Mouse (Mus musculus) thymus, postnatal 14 days (tissue): ENCODE measurements around the gene Btk.

Source experiments
- DNase-seq: peaks from one replicate; pipeline ENCODE4 v3.0.0; 2021

The Btk gene

GRCm38 (mm10) chrX:134580528-134581305 lies 2.7 kb downstream of the Btk start:
- no peak for DNase-seq

- DNase-seq, result no peak
These were observed 5.5 kb downstream of the Btk start for GRCm38 (mm10) chrX:134577896-134578295.

GRCm38 (mm10) chrX:134566536-134567222 lies 16.7 kb downstream of the Btk start:
- peak; percentile 25 for DNase-seq

DNA sequence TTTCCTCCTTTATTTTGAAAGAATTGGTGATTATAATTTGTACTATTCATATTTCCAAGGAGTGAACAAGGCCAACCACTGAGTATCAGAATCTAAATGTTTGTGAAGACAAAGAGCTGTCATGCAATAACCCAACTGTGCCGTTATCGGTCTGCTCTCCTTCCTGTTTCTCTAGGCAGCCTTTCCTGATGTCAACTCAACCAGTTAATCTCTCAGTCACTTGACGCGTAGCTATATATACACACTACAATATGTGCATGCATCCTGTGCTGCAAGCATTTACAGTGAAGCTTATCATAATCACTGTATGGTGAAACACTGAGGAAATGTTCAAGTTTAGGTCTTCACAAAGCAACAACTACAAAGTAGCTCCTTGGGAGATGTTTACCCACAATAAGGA lies 19.0 kb downstream of the Btk start:
- DNase-seq, result no peak

- DNase-seq, result no peak
These were observed 28.9 kb downstream of the Btk start for GRCm38 (mm10) chrX:134554425-134554824.

DNA sequence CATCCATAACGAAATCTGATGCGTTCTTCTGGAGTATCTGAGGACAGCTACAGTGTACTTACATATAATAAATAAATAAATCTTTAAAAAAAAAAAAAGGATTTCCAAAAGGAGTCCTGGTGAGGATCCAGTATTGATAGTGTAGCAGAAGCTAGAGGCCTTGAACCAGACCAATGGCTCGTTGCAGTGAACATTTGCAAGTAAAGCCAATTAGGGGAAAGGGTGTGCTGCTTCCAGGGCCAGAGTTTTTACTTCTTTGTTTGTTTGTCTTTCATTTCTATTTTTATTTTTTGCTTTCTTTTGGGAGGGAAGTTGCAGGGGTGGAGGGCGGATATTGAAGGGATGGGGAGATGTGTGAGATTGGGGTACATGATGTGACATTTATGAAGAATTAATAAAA lies 30.0 kb downstream of the Btk start:
- no peak for DNase-seq

- DNase-seq, result peak; percentile 16
These were observed 32.5 kb downstream of the Btk start for GRCm38 (mm10) chrX:134550903-134551302.

- no peak for DNase-seq
These were observed 36.0 kb downstream of the Btk start for GRCm38 (mm10) chrX:134547330-134547729.

DNA sequence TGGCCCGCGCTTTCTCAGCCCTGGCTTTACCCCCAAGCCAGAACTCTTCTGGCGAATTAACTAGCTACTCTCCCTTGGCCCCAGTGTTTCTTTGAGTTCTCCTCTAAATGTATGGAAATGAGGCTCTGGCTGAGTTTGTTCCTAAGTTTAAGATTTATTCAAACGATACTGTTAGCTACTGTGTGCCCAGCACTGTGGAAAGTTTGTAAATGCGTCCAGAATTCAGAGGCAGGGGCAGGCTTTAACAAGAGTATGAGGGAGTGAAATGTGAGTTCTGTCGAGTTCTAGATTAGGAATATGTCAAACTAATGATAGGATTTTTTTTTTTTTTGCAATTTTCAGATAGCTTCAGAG lies 41.4 kb downstream of the Btk start:
- no peak for DNase-seq

DNA sequence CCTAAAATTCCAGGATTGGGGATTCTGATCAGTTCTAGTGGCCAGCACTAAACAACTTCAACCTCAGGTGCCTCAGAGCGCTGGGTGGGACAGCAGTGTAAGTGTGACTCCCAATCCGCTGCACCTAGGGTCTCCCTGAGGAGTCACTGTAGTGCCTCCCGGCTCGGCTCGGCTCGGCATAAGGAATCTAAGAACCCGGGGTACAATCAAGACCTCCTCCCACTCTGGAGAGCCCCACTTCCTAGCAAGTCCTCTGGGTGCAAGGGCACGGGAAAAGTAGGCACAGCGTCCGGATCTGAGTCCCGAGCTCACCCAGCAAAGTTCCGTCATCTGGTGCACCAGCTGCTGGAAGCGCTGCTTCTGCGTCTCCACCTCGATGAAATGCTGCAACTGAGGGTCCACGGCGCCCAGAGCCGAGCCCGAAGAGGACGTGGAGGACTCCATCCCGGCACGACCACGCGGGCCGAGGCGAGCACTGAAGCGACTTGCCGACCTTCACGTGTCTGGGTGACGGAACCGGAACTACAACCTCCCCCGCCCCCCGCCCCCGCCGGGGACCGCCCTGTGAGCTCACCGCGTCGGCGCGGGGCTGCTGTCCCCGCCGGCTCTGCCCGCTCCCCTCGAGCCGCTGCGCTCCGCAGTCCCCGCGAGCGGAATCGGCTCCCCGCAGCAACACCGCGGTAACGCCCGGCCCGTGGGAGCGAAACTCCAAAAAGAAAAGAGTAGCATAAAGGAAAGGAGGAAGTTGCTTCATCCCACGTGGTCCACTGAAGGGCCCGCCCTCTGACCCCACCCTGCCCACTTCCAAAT lies 42.0 kb downstream of the Btk start, which contains the start of gene Timm8a1:
Gene Timm8a1 (minus strand): TSS at position 721 of the 810 bp plus-strand sequence.
- peak; percentile 58 for DNase-seq

GRCm38 (mm10) chrX:134540414-134541135 lies 42.8 kb downstream of the Btk start:
- no peak for DNase-seq

GRCm38 (mm10) chrX:134539795-134540194 lies 43.6 kb downstream of the Btk start:
- DNase-seq, result peak; percentile 33

DNA sequence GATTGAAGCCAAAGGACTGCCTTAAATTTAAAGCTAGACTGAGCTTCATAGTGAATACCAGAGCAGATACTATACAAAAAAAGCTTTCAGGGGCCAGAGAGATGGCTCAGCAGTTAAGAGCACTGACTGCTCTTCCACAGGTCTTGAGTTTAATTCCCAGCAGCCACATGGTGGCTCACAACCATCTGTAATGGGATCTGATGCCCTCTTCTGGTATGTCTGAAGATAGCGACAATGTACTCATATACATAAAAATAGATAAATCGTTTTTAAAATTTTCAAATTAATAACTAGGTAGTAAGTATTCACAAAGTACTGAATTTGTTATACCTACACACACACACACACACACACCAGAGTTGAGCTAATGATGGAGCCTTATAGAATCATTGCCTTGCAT lies 50.0 kb downstream of the Btk start:
- no peak for DNase-seq

DNA sequence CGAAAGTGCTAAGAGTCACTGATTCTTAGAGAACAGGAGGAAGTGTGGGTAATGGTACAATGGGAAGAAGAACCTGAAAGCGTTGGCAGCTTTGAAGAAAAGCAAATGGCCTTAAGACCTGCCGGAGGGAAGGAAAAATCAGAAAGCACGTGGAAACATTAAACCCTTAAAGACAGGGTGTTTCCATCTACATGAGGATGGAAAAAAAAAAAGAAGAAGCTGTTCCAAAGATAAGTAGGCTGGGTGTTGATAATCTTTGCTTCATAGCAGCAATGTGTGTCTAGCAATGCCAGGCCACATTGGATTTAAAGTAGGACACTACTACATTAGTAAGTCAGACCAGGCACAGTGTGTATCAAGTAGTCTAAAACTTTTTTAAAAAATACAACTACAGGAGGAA lies 58.1 kb downstream of the Btk start:
- DNase-seq, result no peak

DNA sequence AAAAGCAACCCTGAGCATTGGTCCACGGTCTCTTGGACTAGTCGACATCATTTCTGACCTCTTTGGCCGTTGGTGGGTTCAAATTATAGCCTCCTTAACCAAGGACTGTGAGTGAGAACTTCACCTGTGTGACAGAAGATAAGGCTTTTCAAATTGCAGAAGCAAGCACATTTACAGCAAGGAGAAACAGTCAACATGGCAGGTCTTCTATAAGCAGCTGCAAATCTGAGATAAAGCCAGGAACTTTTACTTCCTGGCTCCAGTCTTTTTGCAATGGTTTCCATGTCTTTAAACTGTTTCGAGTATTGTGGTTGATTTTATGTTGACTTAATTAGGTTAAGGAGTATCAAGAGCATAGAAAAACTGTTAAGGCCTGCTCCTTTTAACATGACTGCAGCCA lies 59.6 kb downstream of the Btk start:
- DNase-seq, result no peak

DNA sequence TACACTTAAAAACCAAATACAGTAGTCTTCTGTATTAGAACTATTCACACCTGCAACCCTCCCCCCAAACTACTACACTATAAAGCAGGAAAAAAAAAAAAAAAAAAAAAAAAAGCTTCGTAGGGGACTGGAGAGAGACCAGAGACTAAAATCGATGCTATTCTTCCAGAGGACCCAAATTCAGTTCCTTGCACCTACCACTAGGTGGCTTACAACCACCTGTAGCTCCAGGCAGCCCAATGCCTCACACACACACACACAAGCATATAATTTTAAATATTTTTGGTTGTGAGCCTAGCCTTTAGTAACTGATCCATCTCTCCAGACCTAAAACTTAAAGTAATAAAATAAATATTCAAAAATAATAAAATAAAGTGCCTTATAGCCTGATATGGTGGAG lies 73.9 kb downstream of the Btk start:
- no peak for DNase-seq

- DNase-seq, result no peak
These were observed 75.4 kb downstream of the Btk start for GRCm38 (mm10) chrX:134507977-134508376.

GRCm38 (mm10) chrX:134500651-134501050 lies 82.7 kb downstream of the Btk start:
- DNase-seq, result no peak
